Mouse (Mus musculus): ENCODE data around the gene Nog. TPM values are rescaled to one million over a fixed set of nuclear protein-coding genes. Genes with fewer than 3 reads are reported as not detected.

Gene Nog
- polyA plus RNA-seq, 1 experiment from 2014 or later: 2.5 TPM

Other genes with a start within 250 kb of the Nog start
- gene Dgke, start 235.5 kb downstream of the Nog start, polyA plus RNA-seq (2016; fragmentation: Nextera tagmentation; extraction: Ambion mirVana): 5.3 and 8.1 TPM in 2 replicates
- not detected in 2 replicates for gene Gm525, start 228.5 kb downstream of the Nog start, polyA plus RNA-seq (2016; fragmentation: Nextera tagmentation; extraction: Ambion mirVana)